Mouse (Mus musculus) forebrain, embryonic 10.5 days (tissue): ENCODE measurements around the gene Crxos. TPM values are rescaled to one million over a fixed set of nuclear protein-coding genes. Genes with fewer than 3 reads are reported as not detected.

Experiments used
- DNase-seq: peaks from one replicate; pipeline ENCODE4 v3.0.0-alpha.2; 2017; ENCODE audit warnings: low spot score; ENCODE audit errors: extremely low spot score
- H3K27ac ChIP-seq: fragments of 300-500 bp; sonication (generic); 2 replicates; pipeline ENCODE4 v1.5.1; 2016; ENCODE audit warnings: mild to moderate bottlenecking
- H3K27me3 ChIP-seq: fragments of 300-500 bp; sonication (generic); 2 replicates; pipeline ENCODE4 v1.6.1; 2016; ENCODE audit warnings: mild to moderate bottlenecking; ENCODE audit not compliant: poor library complexity, severe bottlenecking
- H3K36me3 ChIP-seq: fragments of 300-500 bp; sonication (generic); replicated peaks from 2 replicates; pipeline ENCODE4 v1.6.1; 2016; ENCODE audit warnings: mild to moderate bottlenecking, moderate library complexity
- H3K4me1 ChIP-seq: fragments of 300-500 bp; sonication (generic); 2 replicates; pipeline ENCODE4 v1.6.1; 2016
- H3K4me3 ChIP-seq: fragments of 300-500 bp; sonication (generic); 2 replicates; pipeline ENCODE4 v1.5.1; 2016; ENCODE audit warnings: mild to moderate bottlenecking, moderate library complexity
- H3K9me3 ChIP-seq: fragments of 300-500 bp; sonication (generic); 2 replicates; pipeline ENCODE4 v1.6.1; 2016; ENCODE audit warnings: mild to moderate bottlenecking, moderate library complexity
- WGBS: fragments of 180-500 bp; shearing (Covaris S2); methylation state at CpG from one replicate; pipeline ENCODE4 v1.1.7; 2016; 5-methylcytosine and 5-hydroxymethylcytosine counted together
- polyA plus RNA-seq: library from polyadenylated mRNA; unstranded; fragments of >200 nt; fragmentation: Nextera tagmentation; extraction: Ambion mirVana; gene quantifications from 2 replicates; pipeline ENCODE4 v1.2.1, GENCODE M21; 2016

The Crxos gene
- not detected in 2 replicates for polyA plus RNA-seq

GRCm38 (mm10) chr7:15882317-15882716, at the start of gene Crxos:
Crxos (plus strand) TSS chr7:15882617.
- 87% methylated on average over 2 of the region's 2 CpGs for WGBS
- no peaks in the 10 kb centered on the region for H3K27me3 ChIP-seq
- no peak within 1 kb of the TSS for H3K4me3 ChIP-seq
- peaks cover 11% of the 10 kb centered on the region for H3K4me1 ChIP-seq
- DNase-seq, result no peak
- no peaks in the 10 kb centered on the region for H3K9me3 ChIP-seq
- no peaks in the 10 kb centered on the region for H3K36me3 ChIP-seq
- peak within 1 kb of the TSS; percentile 26; the same call in 1 of the 2 replicates for H3K27ac ChIP-seq

- WGBS, result 94% methylated on average over 3 of the region's 3 CpGs
- DNase-seq, result no peak
- Histone ChIP-seq H3K9me3 (peaks cover 51% of the 10 kb centered on the region), H3K27ac (no peak within 1 kb of the TSS), H3K27me3 (no peaks in the 10 kb centered on the region), H3K4me1 (no peaks in the 10 kb centered on the region), H3K36me3 (no peaks in the 10 kb centered on the region), H3K4me3 (no peak within 1 kb of the TSS)
These were observed 42.8 kb upstream of the Crxos start, which contains the start of gene Obox6 for GRCm38 (mm10) chr7:15839578-15839977. Obox6 (minus strand) TSS chr7:15839678.

- Histone ChIP-seq H3K4me3 (no peak overlapping the region), H3K27me3 (no peaks in the 10 kb centered on the region), H3K36me3 (no peaks in the 10 kb centered on the region), H3K4me1 (0 out of 2 replicates have a peak, but pooled peaks cover 3% of the 10 kb centered on the region), H3K9me3 (no peaks in the 10 kb centered on the region; the same call in 1 of the 2 replicates), H3K27ac (no peak overlapping the region)
- no peak for DNase-seq
- 36% methylated on average over 2 of the region's 2 CpGs for WGBS
These were observed 22.8 kb upstream of the Crxos start for GRCm38 (mm10) chr7:15859657-15860056.

DNA sequence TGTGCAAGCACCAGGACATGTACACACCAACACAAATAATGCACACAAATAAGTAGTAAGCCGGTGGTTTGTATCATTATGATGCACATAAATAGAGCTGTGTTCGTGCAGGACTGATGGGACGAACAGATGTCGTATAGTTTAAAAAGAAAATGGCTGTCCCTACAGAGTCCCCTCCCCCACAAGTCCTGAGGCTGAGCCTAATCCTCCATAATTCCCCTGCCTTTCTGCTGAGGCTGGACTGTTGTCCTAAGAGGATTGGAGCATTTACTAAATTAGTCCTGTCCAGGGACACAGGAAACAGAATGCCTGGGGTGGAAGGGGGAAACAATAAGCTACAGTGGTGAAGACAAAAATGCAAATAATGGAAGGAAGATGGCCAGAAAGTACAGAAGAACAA, 18.3 kb upstream of the Crxos start:
- H3K36me3 ChIP-seq, result no peaks in the 10 kb centered on the region
- no peak overlapping the region for H3K4me3 ChIP-seq
- 0 out of 2 replicates have a peak, but pooled peaks cover 3% of the 10 kb centered on the region for H3K4me1 ChIP-seq
- H3K27ac ChIP-seq, result no peak overlapping the region
- 59% methylated on average over 4 of the region's 4 CpGs for WGBS
- no peak for DNase-seq
- no peaks in the 10 kb centered on the region for H3K9me3 ChIP-seq
- no peaks in the 10 kb centered on the region for H3K27me3 ChIP-seq

- 34% methylated on average over 4 of the region's 4 CpGs for whole genome bisulfite sequencing
- Histone ChIP-seq H3K27me3 (no peaks in the 10 kb centered on the region), H3K4me3 (no peak within 1 kb of the TSS), H3K36me3 (no peaks in the 10 kb centered on the region), H3K27ac (no peak within 1 kb of the TSS), H3K9me3 (no peaks in the 10 kb centered on the region), H3K4me1 (peaks cover 11% of the 10 kb centered on the region)
- no peak for DNase-seq
These were observed 2.7 kb upstream of the Crxos start, which contains the start of gene Crx for GRCm38 (mm10) chr7:15879756-15880155. Crx (minus strand) TSS chr7:15879968.

GRCm38 (mm10) chr7:15881388-15881787, 1.0 kb upstream of the Crxos start:
- peak; percentile 30 for DNase-seq
- Histone ChIP-seq H3K9me3 (no peaks in the 10 kb centered on the region), H3K36me3 (no peaks in the 10 kb centered on the region), H3K4me1 (peaks cover 11% of the 10 kb centered on the region), H3K27me3 (no peaks in the 10 kb centered on the region), H3K4me3 (no peak overlapping the region), H3K27ac (peak overlapping the region; percentile 26; the same call in 1 of the 2 replicates)
- WGBS, result 3% methylated on average over 7 of the region's 7 CpGs

GRCm38 (mm10) chr7:15881831-15882230, 586 bp upstream of the Crxos start:
- no peak for DNase-seq
- Histone ChIP-seq H3K4me3 (no peak overlapping the region), H3K4me1 (peaks cover 11% of the 10 kb centered on the region), H3K27me3 (no peaks in the 10 kb centered on the region), H3K27ac (peak overlapping the region; percentile 26; the same call in 1 of the 2 replicates), H3K36me3 (no peaks in the 10 kb centered on the region), H3K9me3 (no peaks in the 10 kb centered on the region)
- WGBS, result 43% methylated on average over 3 of the region's 3 CpGs

DNA sequence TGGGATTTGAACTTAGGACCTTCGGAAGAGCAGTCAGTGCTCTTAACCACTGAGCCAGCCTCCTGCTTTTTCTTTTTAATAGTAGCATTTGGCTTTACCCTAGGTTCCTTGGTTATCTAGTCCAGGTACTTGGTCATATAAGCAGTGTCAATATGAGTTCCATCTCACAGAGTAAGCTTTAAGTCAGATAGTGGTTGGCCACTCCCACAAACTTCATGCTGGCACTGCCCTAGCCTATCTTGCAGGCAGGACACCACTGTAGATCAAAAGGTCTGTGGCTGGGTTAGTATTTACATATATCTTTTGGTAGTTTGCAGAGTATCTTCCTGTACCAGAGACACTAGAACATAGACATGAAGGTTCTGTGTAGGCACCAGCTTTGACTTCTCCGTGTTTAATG, 1.7 kb downstream of the Crxos start:
- Histone ChIP-seq H3K4me3 (no peak overlapping the region), H3K27me3 (no peaks in the 10 kb centered on the region), H3K36me3 (no peaks in the 10 kb centered on the region), H3K9me3 (no peaks in the 10 kb centered on the region), H3K27ac (no peak overlapping the region), H3K4me1 (peaks cover 11% of the 10 kb centered on the region)
- WGBS, result 92% methylated on average over 2 of the region's 2 CpGs
- DNase-seq, result no peak

- Histone ChIP-seq H3K36me3 (no peaks in the 10 kb centered on the region), H3K4me3 (no peak overlapping the region), H3K27me3 (no peaks in the 10 kb centered on the region), H3K9me3 (no peaks in the 10 kb centered on the region), H3K27ac (no peak overlapping the region), H3K4me1 (no peaks in the 10 kb centered on the region)
- no peak for DNase-seq
- 89% methylated on average over 1 of the region's 1 CpGs for WGBS
These were observed 11.8 kb downstream of the Crxos start for GRCm38 (mm10) chr7:15894251-15894650.

GRCm38 (mm10) chr7:15901366-15902048, 19.1 kb downstream of the Crxos start:
- H3K4me1 ChIP-seq, result no peaks in the 10 kb centered on the region
- no peak overlapping the region for H3K4me3 ChIP-seq
- DNase-seq, result no peak
- H3K27me3 ChIP-seq, result no peaks in the 10 kb centered on the region
- WGBS, result 82% methylated on average over 9 of the region's 9 CpGs
- H3K36me3 ChIP-seq, result no peaks in the 10 kb centered on the region
- H3K9me3 ChIP-seq, result no peaks in the 10 kb centered on the region
- H3K27ac ChIP-seq, result no peak overlapping the region

DNA sequence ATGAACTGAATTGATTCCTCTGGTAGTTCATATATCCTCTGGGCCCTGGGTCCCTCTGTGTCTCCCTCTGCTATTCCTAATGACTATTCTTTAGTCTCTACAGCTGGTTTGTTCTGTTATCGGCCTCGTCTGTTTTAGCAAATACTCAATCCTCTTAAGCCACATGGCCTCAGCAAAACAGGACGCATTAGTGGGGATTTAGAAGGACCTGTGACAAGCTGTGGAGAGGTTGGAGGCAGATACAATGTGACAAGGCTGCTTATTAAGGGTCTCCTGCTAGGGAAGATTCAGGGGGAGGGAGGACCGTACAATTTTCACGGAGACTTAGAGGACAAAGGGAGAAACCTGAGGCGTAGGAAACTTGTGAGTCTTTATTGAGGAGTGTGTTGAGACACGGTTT, 23.4 kb downstream of the Crxos start:
- DNase-seq, result no peak
- WGBS, result 60% methylated on average over 7 of the region's 7 CpGs
- Histone ChIP-seq H3K27me3 (no peaks in the 10 kb centered on the region), H3K4me1 (no peaks in the 10 kb centered on the region), H3K36me3 (no peaks in the 10 kb centered on the region), H3K4me3 (no peak overlapping the region), H3K27ac (no peak overlapping the region), H3K9me3 (no peaks in the 10 kb centered on the region)

GRCm38 (mm10) chr7:15906602-15907001, 24.2 kb downstream of the Crxos start:
- no peaks in the 10 kb centered on the region for H3K27me3 ChIP-seq
- no peak overlapping the region for H3K27ac ChIP-seq
- H3K36me3 ChIP-seq, result no peaks in the 10 kb centered on the region
- H3K9me3 ChIP-seq, result no peaks in the 10 kb centered on the region
- WGBS, result 95% methylated on average over 1 of the region's 1 CpGs
- H3K4me1 ChIP-seq, result no peaks in the 10 kb centered on the region
- DNase-seq, result no peak
- no peak overlapping the region for H3K4me3 ChIP-seq

DNA sequence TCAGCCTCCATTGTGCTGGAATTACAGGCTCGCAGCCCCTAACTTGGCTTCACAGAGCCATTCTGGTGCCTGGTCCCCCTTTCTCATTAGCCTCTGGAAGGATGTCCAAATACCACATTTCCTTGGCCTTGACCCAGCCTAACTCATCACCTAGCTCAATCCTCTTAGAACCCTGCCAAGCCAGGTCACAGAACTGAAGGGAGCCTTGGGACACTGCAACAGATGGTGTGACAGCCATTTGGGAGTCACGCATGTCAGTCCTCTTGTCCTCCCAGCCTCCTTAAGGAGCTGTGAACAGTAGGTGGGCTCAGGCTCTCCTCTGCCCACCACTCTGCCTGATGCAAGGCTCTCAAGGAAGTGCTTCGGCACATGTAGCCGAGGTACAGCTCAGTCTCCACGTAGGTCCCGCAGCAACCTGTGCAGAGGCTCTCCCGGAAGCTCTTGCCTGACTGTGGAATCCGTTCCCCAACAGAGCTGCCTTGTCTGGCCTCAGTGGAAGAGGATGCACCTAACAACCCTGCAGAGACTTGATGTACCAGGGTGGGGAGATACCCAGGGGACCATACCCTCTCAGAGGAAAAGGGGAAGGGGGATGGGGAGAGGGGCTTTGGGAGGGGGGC, 25.7 kb downstream of the Crxos start:
- no peaks in the 10 kb centered on the region for H3K27me3 ChIP-seq
- H3K4me1 ChIP-seq, result peaks cover 6% of the 10 kb centered on the region
- H3K36me3 ChIP-seq, result no peaks in the 10 kb centered on the region
- no peak overlapping the region for H3K4me3 ChIP-seq
- WGBS, result 76% methylated on average over 8 of the region's 8 CpGs
- H3K9me3 ChIP-seq, result no peaks in the 10 kb centered on the region
- no peak overlapping the region for H3K27ac ChIP-seq
- no peak for DNase-seq
